Mouse (Mus musculus) lung, postnatal 0 days (tissue): ENCODE measurements around the gene Slc52a3. TPM values are rescaled to one million over a fixed set of nuclear protein-coding genes. Genes with fewer than 3 reads are reported as not detected.

Experiments used
- ATAC-seq: fragments of 200-750 bp; cut with Nextera tagmentation; 2 replicates; pipeline ENCODE4 v1.8.0; 2017; ENCODE audit warnings: moderate library complexity
- DNase-seq: peaks from one replicate; pipeline ENCODE4 v3.0.0-alpha.2; 2016; ENCODE audit warnings: low spot score
- H3K27ac ChIP-seq: fragments of 300-500 bp; sonication (generic); 2 replicates; pipeline ENCODE4 v1.5.1; 2014; ENCODE audit warnings: antibody characterized with exemption, mild to moderate bottlenecking, low read length, mixed read lengths
- H3K27me3 ChIP-seq: fragments of 300-500 bp; sonication (generic); replicated peaks from 2 replicates; pipeline ENCODE4 v1.6.1; 2014; ENCODE audit warnings: low read length, mixed read lengths; ENCODE audit not compliant: insufficient read depth
- H3K36me3 ChIP-seq: fragments of 300-500 bp; sonication (generic); 2 replicates; pipeline ENCODE4 v1.6.1; 2014; ENCODE audit warnings: low read length, mixed read lengths; ENCODE audit not compliant: insufficient read depth
- H3K4me1 ChIP-seq: fragments of 300-500 bp; sonication (generic); 2 replicates; pipeline ENCODE4 v1.6.1; 2014; ENCODE audit warnings: antibody characterized with exemption, low read depth, low read length, mixed read lengths; ENCODE audit not compliant: insufficient read depth
- H3K4me2 ChIP-seq: fragments of 300-500 bp; sonication (generic); replicated peaks from 2 replicates; pipeline ENCODE4 v1.6.1; 2014; ENCODE audit warnings: low read depth, mild to moderate bottlenecking, low read length, moderate library complexity, mixed read lengths
- H3K4me3 ChIP-seq: fragments of 300-500 bp; sonication (generic); 2 replicates; pipeline ENCODE4 v1.5.1; 2014; ENCODE audit warnings: low read depth, low read length
- H3K9ac ChIP-seq: fragments of 300-500 bp; sonication (generic); replicated peaks from 2 replicates; pipeline ENCODE4 v1.6.1; 2014; ENCODE audit warnings: low read depth, mild to moderate bottlenecking
- H3K9me3 ChIP-seq: fragments of 300-500 bp; sonication (generic); 2 replicates; pipeline ENCODE4 v1.6.1; 2016; ENCODE audit warnings: low read length, mixed read lengths
- CTCF ChIP-seq: IDR thresholded peaks from 2 replicates; pipeline ENCODE4 v1.5.1; 2016; ENCODE audit warnings: antibody characterized with exemption, mild to moderate bottlenecking
- EP300 ChIP-seq: IDR thresholded peaks from 2 replicates; pipeline ENCODE4 v1.6.1; 2016; ENCODE audit warnings: antibody characterized with exemption, mild to moderate bottlenecking, control low read depth
- WGBS: fragments of 180-500 bp; shearing (Covaris S2); extraction: QIAGEN DNeasy Blood & Tissue Kit; methylation state at CpG from one replicate; pipeline ENCODE4 v1.1.7; 2014; 5-methylcytosine and 5-hydroxymethylcytosine counted together
- polyA plus RNA-seq: library from polyadenylated mRNA; unstranded; fragments of >200 nt; fragmentation: Nextera tagmentation; extraction: Ambion mirVana; gene quantifications from 2 replicates; pipeline ENCODE4 v1.2.1, GENCODE M21; 2015

The Slc52a3 gene
- 26.0 and 26.7 TPM in 2 replicates for polyA plus RNA-seq

GRCm38 (mm10) chr2:151996229-151997189, at the start of gene Slc52a3:
TSS of gene Slc52a3 (plus strand) at chr2:151996511.
- no peaks in the 10 kb centered on the region for H3K27me3 ChIP-seq
- WGBS = 6% methylated on average over 35 of the region's 35 CpGs
- ATAC-seq = peak; percentile 84
- peak; percentile 92 for DNase-seq
- H3K4me2 ChIP-seq = peak within 1 kb of the TSS; percentile 48
- peak within 1 kb of the TSS; percentile 26 for H3K4me3 ChIP-seq
- TF ChIP-seq EP300 (peak; percentile 68), CTCF (peak; percentile 99)
- peaks cover 5% of the 10 kb centered on the region; the same call in 1 of the 2 replicates for H3K4me1 ChIP-seq
- no peaks in the 10 kb centered on the region for H3K36me3 ChIP-seq
- 0 out of 2 replicates have a peak within 1 kb of the TSS, but pooled peaks have one; percentile 9 for H3K27ac ChIP-seq
- no peak within 1 kb of the TSS; the same call in 1 of the 2 replicates for H3K9ac ChIP-seq
- H3K9me3 ChIP-seq = no peaks in the 10 kb centered on the region

- TF ChIP-seq CTCF = no peak
- TF ChIP-seq EP300 = no peak
- no peak overlapping the region for H3K9ac ChIP-seq
- 89% methylated on average over 2 of the region's 2 CpGs for WGBS
These were observed 48.7 kb upstream of the Slc52a3 start for GRCm38 (mm10) chr2:151947617-151948016.

DNA sequence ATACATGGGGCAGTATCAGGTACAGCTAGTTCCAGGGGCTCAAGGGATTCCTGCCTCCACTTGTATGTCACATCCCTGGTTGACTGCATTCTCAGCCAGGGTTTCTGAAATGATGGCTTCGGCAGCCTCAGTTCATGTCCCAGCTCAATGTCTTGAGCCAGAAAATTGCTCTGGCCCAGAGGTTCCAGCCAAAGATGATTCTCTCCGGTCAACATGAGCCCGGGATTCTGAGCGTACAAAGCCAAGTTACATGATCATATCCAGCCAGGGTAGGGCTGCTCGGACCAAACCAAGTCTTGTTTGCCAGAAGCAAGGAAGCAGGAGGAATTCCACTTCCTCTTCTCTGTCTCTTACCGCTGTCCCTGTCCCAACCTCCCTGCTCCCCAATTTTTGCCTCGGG, 48.0 kb upstream of the Slc52a3 start:
- ATAC-seq (no peak), DNase-seq (no peak)
- Histone ChIP-seq H3K9ac (no peak overlapping the region), H3K27me3 (no peaks in the 10 kb centered on the region), H3K27ac (no peak overlapping the region), H3K36me3 (no peaks in the 10 kb centered on the region), H3K4me2 (no peak overlapping the region), H3K4me3 (no peak overlapping the region), H3K9me3 (no peaks in the 10 kb centered on the region), H3K4me1 (no peaks in the 10 kb centered on the region)
- WGBS = 78% methylated on average over 7 of the region's 7 CpGs
- no peak for TF ChIP-seq EP300
- no peak for TF ChIP-seq CTCF

More at GRCm38 (mm10) chr2:151947617-151948016, 48.7 kb upstream of the Slc52a3 start:
- ATAC-seq = no peak
- no peak overlapping the region for H3K27ac ChIP-seq
- H3K9me3 ChIP-seq = no peaks in the 10 kb centered on the region
- H3K4me1 ChIP-seq = no peaks in the 10 kb centered on the region
- DNase-seq = no peak
- H3K36me3 ChIP-seq = no peaks in the 10 kb centered on the region
- no peaks in the 10 kb centered on the region for H3K27me3 ChIP-seq
- H3K4me2 ChIP-seq = no peak overlapping the region
- no peak overlapping the region for H3K4me3 ChIP-seq

- ATAC-seq (no peak), DNase-seq (no peak)
- H3K9ac ChIP-seq = no peak overlapping the region
- TF ChIP-seq CTCF (no peak), EP300 (no peak)
- H3K4me2 ChIP-seq = no peak overlapping the region
- H3K4me3 ChIP-seq = no peak overlapping the region
- no peaks in the 10 kb centered on the region for H3K27me3 ChIP-seq
- H3K4me1 ChIP-seq = no peaks in the 10 kb centered on the region
- no peaks in the 10 kb centered on the region for H3K36me3 ChIP-seq
- H3K9me3 ChIP-seq = no peaks in the 10 kb centered on the region
- H3K27ac ChIP-seq = no peak overlapping the region
- WGBS = 74% methylated on average over 2 of the region's 2 CpGs
These were observed 47.1 kb upstream of the Slc52a3 start for GRCm38 (mm10) chr2:151949082-151949774.

DNA sequence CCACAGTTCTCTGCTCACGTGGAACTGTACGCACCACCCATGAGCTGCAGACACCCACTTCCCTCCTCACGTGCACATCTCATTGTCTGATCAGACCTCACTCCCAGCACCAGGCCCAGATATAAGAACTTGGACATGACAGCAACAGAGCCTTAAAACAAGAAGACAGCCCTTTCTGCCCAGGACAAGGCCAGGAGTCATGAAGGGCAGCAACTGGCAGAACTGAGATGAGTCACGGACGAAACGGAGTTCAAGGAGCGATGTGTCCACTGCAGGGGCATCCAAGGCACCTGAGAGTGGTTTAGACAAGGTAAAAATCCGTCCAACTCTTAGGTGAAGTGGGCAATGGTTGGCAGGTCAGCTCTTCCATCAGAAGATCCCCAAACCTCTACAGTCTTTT, 42.6 kb upstream of the Slc52a3 start:
- TF ChIP-seq EP300 = no peak
- TF ChIP-seq CTCF = no peak
- Histone ChIP-seq H3K4me1 (no peaks in the 10 kb centered on the region), H3K27ac (no peak overlapping the region), H3K4me3 (no peak overlapping the region), H3K4me2 (no peak overlapping the region), H3K36me3 (no peaks in the 10 kb centered on the region), H3K9me3 (no peaks in the 10 kb centered on the region), H3K27me3 (no peaks in the 10 kb centered on the region), H3K9ac (no peak overlapping the region)
- 85% methylated on average over 8 of the region's 8 CpGs for WGBS
- ATAC-seq = no peak
- DNase-seq = no peak

- TF ChIP-seq CTCF = no peak
- TF ChIP-seq EP300 = no peak
- Histone ChIP-seq H3K36me3 (no peaks in the 10 kb centered on the region), H3K27ac (no peak overlapping the region), H3K27me3 (no peaks in the 10 kb centered on the region), H3K4me2 (no peak overlapping the region), H3K9ac (no peak overlapping the region), H3K4me3 (no peak overlapping the region), H3K9me3 (no peaks in the 10 kb centered on the region), H3K4me1 (no peaks in the 10 kb centered on the region)
- DNase-seq = no peak
- ATAC-seq = no peak
- 62% methylated on average over 4 of the region's 4 CpGs for WGBS
These were observed 39.7 kb upstream of the Slc52a3 start for GRCm38 (mm10) chr2:151956500-151957137.
